Mouse (Mus musculus) testis, adult 2 months (tissue): ENCODE results near the gene Syn3. TPM values are rescaled to one million over a fixed set of nuclear protein-coding genes. Genes with fewer than 3 reads are reported as not detected.

ENCODE experiments used
- H3K27ac ChIP-seq: fragments of 200-500 bp; 2 replicates; pipeline ENCODE4 v1.5.1; 2012; ENCODE audit warnings: low read depth, low read length; ENCODE audit not compliant: control insufficient read depth, insufficient read depth
- H3K27me3 ChIP-seq: fragments of 200-500 bp; 2 replicates; pipeline ENCODE4 v1.6.1; 2012; ENCODE audit warnings: mild to moderate bottlenecking, low read length, moderate library complexity; ENCODE audit not compliant: control insufficient read depth, insufficient read depth
- H3K36me3 ChIP-seq: fragments of 200-500 bp; 2 replicates; pipeline ENCODE4 v1.6.1; 2012; ENCODE audit warnings: mild to moderate bottlenecking, low read length; ENCODE audit not compliant: control insufficient read depth, insufficient read depth
- H3K4me1 ChIP-seq: fragments of 200-500 bp; 2 replicates; pipeline ENCODE4 v1.6.1; 2012; ENCODE audit warnings: low read length; ENCODE audit not compliant: control insufficient read depth, insufficient read depth
- H3K4me3 ChIP-seq: fragments of 200-500 bp; 2 replicates; pipeline ENCODE4 v1.5.1; 2012; ENCODE audit warnings: low read depth, mild to moderate bottlenecking, low read length, moderate library complexity, mixed read lengths; ENCODE audit not compliant: control insufficient read depth
- CTCF ChIP-seq: fragments of 200-500 bp; IDR thresholded peaks from 2 replicates; pipeline ENCODE4 v1.5.1; 2012; ENCODE audit warnings: low read depth, mild to moderate bottlenecking, inconsistent platforms, low read length, moderate library complexity; ENCODE audit not compliant: control insufficient read depth, insufficient read depth, insufficient replicate concordance
- POLR2A ChIP-seq: fragments of 200-500 bp; IDR thresholded peaks from 2 replicates; pipeline ENCODE4 v1.6.1; 2012; ENCODE audit warnings: low read depth, mild to moderate bottlenecking, inconsistent platforms, low read length, moderate library complexity; ENCODE audit not compliant: control insufficient read depth
- polyA plus RNA-seq: library from polyadenylated mRNA; depleted of rRNA; stranded (reverse); fragments of >200 nt; gene quantifications from 2 replicates; pipeline ENCODE4 v1.2.3, GENCODE M21; 2012

The Syn3 gene
- polyA plus RNA-seq, 1 experiment = 0.84 TPM

DNA sequence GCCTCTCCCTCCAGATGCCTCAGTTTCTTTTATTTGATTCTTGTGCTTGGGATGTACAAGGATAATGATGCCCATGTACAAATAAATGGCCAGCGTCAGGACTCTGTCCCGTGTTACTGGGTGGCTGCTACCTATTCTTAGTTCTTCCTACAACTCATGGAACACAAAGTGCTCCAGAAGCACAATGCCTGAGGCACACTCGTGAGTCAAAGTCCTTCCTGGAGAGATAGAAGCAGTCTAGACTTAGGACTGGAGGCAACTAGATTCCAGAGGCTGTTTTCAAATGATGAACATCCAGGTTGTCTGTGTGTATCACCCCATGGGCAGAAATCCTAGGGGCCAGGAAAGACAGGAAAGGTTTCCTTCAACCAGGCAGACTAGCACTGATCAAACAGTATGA is 427.9 kb downstream of the Syn3 start:
- Histone ChIP-seq H3K27ac (no peak overlapping the region), H3K4me1 (peaks cover 4% of the 10 kb centered on the region; the same call in 1 of the 2 replicates), H3K36me3 (no peaks in the 10 kb centered on the region), H3K4me3 (no peak overlapping the region), H3K27me3 (no peaks in the 10 kb centered on the region)
- TF ChIP-seq POLR2A (no peak), CTCF (no peak)

DNA sequence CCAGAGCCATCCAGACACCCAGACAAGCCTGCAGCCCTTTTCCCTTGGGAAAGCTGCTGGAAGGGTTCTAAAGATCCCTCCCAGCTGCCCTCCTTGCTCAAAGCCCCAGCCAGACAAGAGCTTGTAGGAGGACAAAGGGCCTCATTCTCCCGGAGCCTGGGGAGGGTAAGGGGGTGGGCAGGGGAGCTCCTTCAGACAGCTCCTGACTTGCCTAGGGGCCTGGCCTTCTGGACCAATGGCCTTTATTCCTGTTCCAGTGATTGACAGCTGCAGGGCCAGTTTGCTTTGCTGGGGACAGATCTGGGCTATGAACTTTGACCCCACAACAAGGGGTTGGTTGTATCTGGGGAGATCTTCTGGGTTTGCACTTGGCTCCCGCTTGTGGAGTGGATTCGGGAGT is 429.4 kb downstream of the Syn3 start:
- no peak for TF ChIP-seq POLR2A
- TF ChIP-seq CTCF = no peak
- H3K27ac ChIP-seq = no peak overlapping the region
- H3K4me1 ChIP-seq = peaks cover 4% of the 10 kb centered on the region; the same call in 1 of the 2 replicates
- no peaks in the 10 kb centered on the region for H3K27me3 ChIP-seq
- H3K36me3 ChIP-seq = no peaks in the 10 kb centered on the region
- H3K4me3 ChIP-seq = no peak overlapping the region

DNA sequence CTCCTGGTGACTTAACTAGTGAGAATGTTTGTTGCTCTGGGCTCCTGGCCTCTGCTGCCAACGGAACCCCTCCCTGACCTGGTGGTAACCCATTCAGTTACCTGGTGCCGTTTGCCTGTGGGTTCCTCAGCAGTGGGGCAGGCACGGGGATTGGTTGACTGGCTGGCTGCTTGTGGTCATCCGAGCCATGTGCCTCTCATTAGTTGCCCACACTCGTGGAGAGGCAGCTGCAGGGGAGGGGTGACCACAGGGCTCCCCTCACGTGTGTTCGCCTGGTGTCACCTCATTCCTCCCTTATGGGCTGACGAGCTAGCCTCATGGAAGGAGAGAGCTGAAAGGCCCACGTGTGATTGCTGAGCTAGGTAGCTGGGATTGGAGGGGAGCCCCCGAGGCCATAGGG is 430.8 kb downstream of the Syn3 start:
- H3K27me3 ChIP-seq = no peaks in the 10 kb centered on the region
- H3K4me3 ChIP-seq = no peak overlapping the region
- H3K4me1 ChIP-seq = peaks cover 4% of the 10 kb centered on the region; the same call in 1 of the 2 replicates
- TF ChIP-seq POLR2A (no peak), CTCF (no peak)
- no peak overlapping the region for H3K27ac ChIP-seq
- H3K36me3 ChIP-seq = no peaks in the 10 kb centered on the region

DNA sequence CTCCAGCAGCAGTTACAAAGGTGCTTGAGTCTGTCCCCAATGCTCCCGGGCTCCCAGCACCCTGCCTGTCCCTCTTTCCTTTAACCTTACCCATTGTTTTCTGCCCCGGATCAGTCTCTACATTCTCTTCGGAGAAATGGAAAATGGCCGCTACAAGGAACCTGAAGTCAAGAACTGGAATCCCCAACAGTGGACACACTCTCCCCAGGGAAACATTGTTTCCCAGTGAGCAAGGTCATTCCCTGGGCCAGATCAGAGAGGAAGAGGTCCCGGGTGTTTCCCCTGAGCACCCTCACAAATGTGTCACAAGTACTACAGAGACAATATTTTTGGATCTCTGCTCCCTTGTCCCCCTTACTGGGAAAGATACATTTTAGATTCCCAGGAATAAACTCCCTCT is 432.0 kb downstream of the Syn3 start:
- H3K4me1 ChIP-seq = peaks cover 4% of the 10 kb centered on the region; the same call in 1 of the 2 replicates
- H3K27me3 ChIP-seq = no peaks in the 10 kb centered on the region
- H3K4me3 ChIP-seq = no peak overlapping the region
- no peak for TF ChIP-seq CTCF
- TF ChIP-seq POLR2A = no peak
- H3K27ac ChIP-seq = no peak overlapping the region
- no peaks in the 10 kb centered on the region for H3K36me3 ChIP-seq

DNA sequence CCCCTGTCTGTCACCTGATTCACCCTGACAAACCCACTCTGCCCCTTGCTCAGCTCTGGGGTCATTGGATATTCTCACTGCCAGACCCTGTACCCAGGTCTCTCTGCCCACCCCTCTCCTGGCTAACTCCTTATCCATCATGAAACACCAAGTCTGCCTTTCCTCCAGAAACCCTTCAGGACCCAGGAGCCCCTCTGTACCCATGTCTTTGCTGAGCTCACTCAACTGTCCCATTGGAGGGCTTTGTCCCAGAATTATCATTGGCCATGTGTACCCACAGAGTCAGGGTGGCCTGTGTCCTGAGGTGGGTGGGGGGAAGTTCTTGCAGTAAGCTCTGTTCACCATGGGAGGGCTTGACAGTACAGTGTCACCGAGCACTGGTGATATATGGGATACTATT is 433.0 kb downstream of the Syn3 start:
- no peak overlapping the region for H3K27ac ChIP-seq
- no peak for TF ChIP-seq CTCF
- no peak for TF ChIP-seq POLR2A

DNA sequence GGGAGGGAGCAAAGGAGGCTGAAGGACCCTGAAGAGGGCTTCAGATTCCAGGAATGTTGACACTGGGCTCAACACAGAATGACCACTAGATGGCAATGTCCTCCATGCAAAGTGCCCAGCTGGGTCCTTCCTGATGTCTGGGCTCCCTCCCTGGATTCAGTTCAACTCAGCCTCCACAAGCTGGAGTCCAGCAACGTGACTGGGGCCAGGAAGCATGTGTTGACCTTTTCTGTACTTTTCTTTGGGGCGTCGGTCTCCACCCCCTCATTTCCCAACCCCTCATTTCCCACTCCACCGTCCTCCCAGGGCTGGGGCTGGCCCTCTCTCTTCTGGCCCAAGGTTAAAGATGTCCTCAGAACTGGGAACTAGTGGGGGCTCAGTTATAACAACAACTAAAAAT is 433.8 kb downstream of the Syn3 start:
- Histone ChIP-seq H3K27ac (no peak overlapping the region), H3K4me1 (peaks cover 4% of the 10 kb centered on the region; the same call in 1 of the 2 replicates), H3K4me3 (no peak overlapping the region), H3K36me3 (no peaks in the 10 kb centered on the region), H3K27me3 (no peaks in the 10 kb centered on the region)
- TF ChIP-seq CTCF (peak; percentile 72; the same call in 1 of the 2 replicates), POLR2A (no peak)

More for the DNA sequence above, 433.0 kb downstream of the Syn3 start:
- no peaks in the 10 kb centered on the region for H3K27me3 ChIP-seq
- no peak overlapping the region for H3K4me3 ChIP-seq
- no peaks in the 10 kb centered on the region for H3K36me3 ChIP-seq
- peaks cover 4% of the 10 kb centered on the region; the same call in 1 of the 2 replicates for H3K4me1 ChIP-seq

DNA sequence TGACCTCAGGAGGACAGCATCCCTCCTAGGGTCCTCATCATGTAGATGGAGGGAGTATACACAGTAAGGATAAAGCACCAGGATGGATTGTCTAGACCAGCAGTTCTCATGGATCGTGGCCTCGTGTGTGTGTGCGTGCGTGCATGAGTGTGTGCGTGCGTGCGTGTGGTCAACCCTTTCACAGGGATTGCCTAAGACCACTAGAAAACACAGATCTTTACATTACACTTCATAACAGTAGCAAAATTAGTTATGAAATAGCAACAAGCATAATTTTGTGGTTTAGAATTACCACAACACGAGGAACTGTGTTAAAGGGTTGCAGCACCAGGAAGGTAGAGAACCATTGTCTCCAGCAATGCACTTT is 435.7 kb downstream of the Syn3 start:
- TF ChIP-seq POLR2A (no peak), CTCF (no peak)

DNA sequence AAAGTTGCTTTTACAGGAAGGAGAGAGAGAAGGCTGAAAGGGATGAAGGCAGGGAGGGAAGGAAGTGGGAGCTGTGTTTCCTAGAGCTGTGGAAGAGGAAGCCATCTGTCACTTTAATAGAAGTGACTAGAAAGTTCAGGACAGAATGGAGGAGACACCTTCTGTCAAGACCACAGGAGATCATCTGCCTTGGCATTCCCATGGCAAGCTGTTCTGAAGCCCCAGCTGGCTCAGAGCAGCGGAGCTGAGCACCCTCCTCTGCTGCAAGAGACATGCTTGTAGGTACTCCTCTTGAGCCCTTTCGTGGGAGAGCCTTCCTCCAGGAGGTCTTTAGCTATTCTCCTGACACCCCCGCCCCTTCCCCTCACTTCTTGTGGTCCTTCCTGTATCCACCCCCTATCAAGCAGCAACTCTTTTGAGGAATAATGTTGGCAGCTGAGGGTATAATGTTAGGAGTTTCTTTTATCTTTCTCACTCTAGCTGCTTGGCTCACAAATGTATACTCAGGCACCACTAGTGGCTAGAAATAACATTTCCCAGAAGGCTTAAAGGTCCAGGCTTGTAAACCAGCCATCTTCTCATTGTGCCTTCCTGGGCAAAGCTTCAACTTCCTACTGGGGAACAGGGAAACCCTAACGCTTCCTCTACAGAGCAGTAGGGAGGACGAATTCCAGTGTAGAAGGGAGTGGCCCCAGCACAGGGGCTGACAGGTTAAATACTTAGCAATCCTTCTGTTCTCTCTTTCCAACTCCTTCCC is 436.3 kb downstream of the Syn3 start:
- Histone ChIP-seq H3K27me3 (no peaks in the 10 kb centered on the region), H3K36me3 (no peaks in the 10 kb centered on the region), H3K27ac (no peak overlapping the region), H3K4me3 (peak overlapping the region; percentile 28; the same call in 1 of the 2 replicates), H3K4me1 (peaks cover 4% of the 10 kb centered on the region; the same call in 1 of the 2 replicates)
- no peak for TF ChIP-seq POLR2A

More for the DNA sequence above, 435.7 kb downstream of the Syn3 start:
- no peak overlapping the region for H3K27ac ChIP-seq
- no peaks in the 10 kb centered on the region for H3K27me3 ChIP-seq
- H3K4me1 ChIP-seq = peaks cover 4% of the 10 kb centered on the region; the same call in 1 of the 2 replicates
- H3K4me3 ChIP-seq = peak overlapping the region; percentile 28
- no peaks in the 10 kb centered on the region for H3K36me3 ChIP-seq
